In genomic region chr3:73046248-73046647, GRCm38 (mm10) we compare ENCODE assay signal across 9 mouse cellular contexts. TPM values are rescaled to one million over a fixed set of nuclear protein-coding genes. Genes with fewer than 3 reads are reported as not detected.
DNase-seq lines count a peak whose midpoint lies in the region; ATAC-seq and TF ChIP-seq lines count a peak whose summit lies in the region.
"Had no signal": no experiment of that assay in that cellular context is flagged by ENCODE, and none has a peak within 500 bp of the region (broad histone marks: within the 10 kb centered on the region; RNA-seq: fewer than 3 reads in every experiment).

No protein-coding gene starts in this region.

- WGBS in embryonic facial prominence, embryonic 10.5 days, result 6% methylated on average over 3 of the region's 3 CpGs
- WGBS in hindbrain, embryonic 16.5 days, result 3% methylated on average over 3 of the region's 3 CpGs
- WGBS in lung, adult 2 months, result 2% methylated on average over 3 of the region's 3 CpGs

- H3K36me3 ChIP-seq in embryonic facial prominence, embryonic 10.5 days (replicated peaks), result no peaks in the 10 kb centered on the region
- H3K36me3 ChIP-seq in hindbrain, embryonic 16.5 days (ENCODE audit: control insufficient read depth, insufficient read depth, low read length), result peaks cover 17% of the 10 kb centered on the region
- H3K36me3 ChIP-seq: liver, embryonic 13.5 days had no signal

- H3K4me1 ChIP-seq in embryonic facial prominence, embryonic 10.5 days, result no peaks in the 10 kb centered on the region
- no peaks in the 10 kb centered on the region for H3K4me1 ChIP-seq in hindbrain, embryonic 16.5 days (ENCODE audit: control insufficient read depth, insufficient read depth, low read depth, low read length)
- no peaks in the 10 kb centered on the region for H3K4me1 ChIP-seq in lung, adult 2 months (ENCODE audit: control insufficient read depth, insufficient read depth, low read length)
- H3K4me1 ChIP-seq: liver, embryonic 13.5 days had no signal

- ATAC-seq in hindbrain, embryonic 16.5 days, result peak; percentile 79

- intact Hi-C loops in gastrocnemius, adult 2 months (cut with DNase I), result no loop called here
- intact Hi-C loops in gastrocnemius, postnatal 36 days (cut with DNase I), result no loop called here

- H3K9ac ChIP-seq in hindbrain, embryonic 16.5 days (ENCODE audit: low read depth, low read length), result no peak overlapping the region
- H3K9ac ChIP-seq: liver, embryonic 13.5 days had no signal

- H3K4me2 ChIP-seq in hindbrain, embryonic 16.5 days (ENCODE audit: low read length), result no peak overlapping the region
- H3K4me2 ChIP-seq: liver, embryonic 13.5 days had no signal

- peak; percentile 29 for DNase-seq in gastrocnemius, adult 2 months
- no peak for DNase-seq in gastrocnemius, postnatal 36 days
- peak; percentile 80 for DNase-seq in 3T3-L1 (ENCODE audit: low read depth, low spot score)
- peak; percentile 70 for DNase-seq in adrenal gland, postnatal 10 days
- DNase-seq in embryonic facial prominence, embryonic 10.5 days (ENCODE audit: low spot score), result peak; percentile 72
- no peak for DNase-seq in lung, adult 2 months
- peak; percentile 48 for DNase-seq in retina, postnatal 7 days (ENCODE audit: low read depth, low spot score)
- DNase-seq: liver, embryonic 13.5 days had no signal

- H3K9me3 ChIP-seq in embryonic facial prominence, embryonic 10.5 days, result no peaks in the 10 kb centered on the region
- H3K9me3 ChIP-seq in hindbrain, embryonic 16.5 days (ENCODE audit: control insufficient read depth, low read length), result no peaks in the 10 kb centered on the region
- H3K9me3 ChIP-seq: liver, embryonic 13.5 days had no signal

- no peak overlapping the region for H3K4me3 ChIP-seq in gastrocnemius, adult 2 months
- 0 out of 2 replicates have a peak overlapping the region, but pooled peaks have one; percentile 21 for H3K4me3 ChIP-seq in embryonic facial prominence, embryonic 10.5 days
- no peak overlapping the region for H3K4me3 ChIP-seq in hindbrain, embryonic 16.5 days (ENCODE audit: low read length)
- H3K4me3 ChIP-seq in lung, adult 2 months (replicated peaks; ENCODE audit: extremely low read depth, low read depth, low read length), result no peak overlapping the region
- H3K4me3 ChIP-seq: liver, embryonic 13.5 days had no signal

- H3K27ac ChIP-seq in gastrocnemius, adult 2 months, result no peak overlapping the region
- no peak overlapping the region for H3K27ac ChIP-seq in embryonic facial prominence, embryonic 10.5 days (replicated peaks)
- H3K27ac ChIP-seq in hindbrain, embryonic 16.5 days (ENCODE audit: low read depth, low read length), result no peak overlapping the region
- H3K27ac ChIP-seq: liver, embryonic 13.5 days had no signal

- H3K27me3 ChIP-seq in embryonic facial prominence, embryonic 10.5 days (replicated peaks; ENCODE audit: low read depth, poor library complexity, severe bottlenecking), result peaks cover 14% of the 10 kb centered on the region
- H3K27me3 ChIP-seq in hindbrain, embryonic 16.5 days (replicated peaks; ENCODE audit: control insufficient read depth, insufficient read depth, low read length), result no peaks in the 10 kb centered on the region
- H3K27me3 ChIP-seq: liver, embryonic 13.5 days had no signal

- TF ChIP-seq CTCF in gastrocnemius, adult 2 months (IDR thresholded peaks at IDR 0.05), result peak; percentile 92
- peak; percentile 37; the same call in 1 of the 2 replicates for TF ChIP-seq CTCF in lung, adult 2 months (IDR thresholded peaks at IDR 0.05; ENCODE audit: insufficient read depth, low read length)

- TF ChIP-seq POLR2A in lung, adult 2 months (IDR thresholded peaks at IDR 0.05; ENCODE audit: borderline replicate concordance, extremely low read depth, low read depth, low read length), result no peak

RNA-seq across cellular contexts. Expression of gene Slitrk3, which starts 11.4 kb away (rescaled TPM):
- not detected for total RNA-seq in gastrocnemius, adult 2 months (2021)
- under 1 TPM; 0.08 to 0.10 TPM for total RNA-seq in gastrocnemius, postnatal 36 days (2021)
- under 1 TPM; 0.06 to 0.24 TPM for total RNA-seq in adrenal gland, postnatal 10 days (2021)
- polyA plus RNA-seq in embryonic facial prominence, embryonic 10.5 days (2016; fragmentation: Nextera tagmentation; extraction: Ambion mirVana), result 0.22 and 0.24 TPM in 2 replicates
- 27.2 and 27.4 TPM in 2 replicates for polyA plus RNA-seq in hindbrain, embryonic 16.5 days (2015; fragmentation: Nextera tagmentation; extraction: Ambion mirVana)
- polyA plus RNA-seq in lung, adult 2 months (2012; rRNA removed), result 0.05 TPM in 1 of 2 replicates, not detected in the other
- polyA plus RNA-seq: liver, embryonic 13.5 days had no signal

Comparison
In these comparisons a context has a peak if more than half of its experiments do, and no peak if none do; other contexts are left out.
1. DNase-seq: peak in gastrocnemius, adult 2 months (single experiment), 3T3-L1 (single experiment), adrenal gland, postnatal 10 days (single experiment), embryonic facial prominence, embryonic 10.5 days (single experiment) and retina, postnatal 7 days (single experiment); none in gastrocnemius, postnatal 36 days (0 of 2) and lung, adult 2 months (single experiment).